In genomic region chr11:98873900-98874299, GRCm38 (mm10) we compare ENCODE assay signal across 12 mouse cellular contexts. TPM values are rescaled to one million over a fixed set of nuclear protein-coding genes. Genes with fewer than 3 reads are reported as not detected.
A peak's percentile ranks its signal among the peaks of the same experiment; 100 is the strongest.
DNase-seq lines count a peak whose midpoint lies in the region; ATAC-seq lines count a peak whose summit lies in the region.
"Had no signal": no experiment of that assay in that cellular context is flagged by ENCODE, and none has a peak within 500 bp of the region (broad histone marks: within the 10 kb centered on the region; RNA-seq: fewer than 3 reads in every experiment).

No protein-coding gene starts in this region.

- no peaks in the 10 kb centered on the region for H3K27me3 ChIP-seq in intestine, embryonic 16.5 days (replicated peaks; ENCODE audit: control insufficient read depth, insufficient read depth, low read length)
- H3K27me3 ChIP-seq: embryonic facial prominence, embryonic 13.5 days; neural tube, embryonic 15.5 days had no signal

- no peak overlapping the region for H3K4me2 ChIP-seq in intestine, embryonic 16.5 days (ENCODE audit: low read depth, low read length)
- H3K4me2 ChIP-seq: embryonic facial prominence, embryonic 13.5 days; neural tube, embryonic 15.5 days had no signal

- H3K27ac ChIP-seq in intestine, embryonic 16.5 days (ENCODE audit: low read length): no peak overlapping the region
- H3K27ac ChIP-seq: embryonic facial prominence, embryonic 13.5 days; midbrain, embryonic 10.5 days; neural tube, embryonic 15.5 days had no signal

- H3K4me1 ChIP-seq in intestine, embryonic 16.5 days (ENCODE audit: control insufficient read depth, insufficient read depth, low read length): peaks cover 4% of the 10 kb centered on the region; the same call in 1 of the 2 replicates

- no peak overlapping the region for H3K4me3 ChIP-seq in intestine, embryonic 16.5 days (ENCODE audit: low read length)
- H3K4me3 ChIP-seq: embryonic facial prominence, embryonic 13.5 days; midbrain, embryonic 10.5 days; neural tube, embryonic 15.5 days had no signal

- WGBS in intestine, embryonic 16.5 days: 81% methylated on average over 9 of the region's 9 CpGs

- H3K9me3 ChIP-seq in intestine, embryonic 16.5 days (ENCODE audit: control insufficient read depth, low read length): no peaks in the 10 kb centered on the region
- H3K9me3 ChIP-seq: embryonic facial prominence, embryonic 13.5 days; midbrain, embryonic 10.5 days; neural tube, embryonic 15.5 days had no signal

- H3K9ac ChIP-seq in intestine, embryonic 16.5 days (ENCODE audit: low read depth, low read length): no peak overlapping the region
- H3K9ac ChIP-seq: embryonic facial prominence, embryonic 13.5 days; neural tube, embryonic 15.5 days had no signal

- peak; percentile 81 for ATAC-seq in intestine, embryonic 16.5 days
- ATAC-seq in CD4-positive, CD25-positive, alpha-beta regulatory T cell, adult 4 months: no peak

- peak; percentile 51 for DNase-seq in cerebellum, adult 9-11 months
- DNase-seq in cerebellum, postnatal 14 days: no peak
- DNase-seq in 416B (ENCODE audit: low read depth): peak; percentile 62
- peak; percentile 93 for DNase-seq in lung, postnatal 25 days (ENCODE audit: low spot score)
- no peak for DNase-seq in adrenal gland, adult 8-10 months
- no peak for DNase-seq in adrenal gland, adult (ENCODE audit: inconsistent age in 2 of 2, low spot score in 1 of 2)
- DNase-seq: layer of hippocampus, postnatal 36 days had no signal

- no peaks in the 10 kb centered on the region for H3K36me3 ChIP-seq in intestine, embryonic 16.5 days (ENCODE audit: control insufficient read depth, insufficient read depth, low read length)

RNA-seq across cellular contexts. Expression of gene Wipf2, which starts 10.5 kb away (rescaled TPM):
- polyA plus RNA-seq in intestine, embryonic 16.5 days (2015; fragmentation: Nextera tagmentation; extraction: Ambion mirVana): 3.4 and 3.5 TPM in 2 replicates
- 10 to 100 TPM; 20.4 to 26.7 (median 23.5) TPM for total RNA-seq in adrenal gland, adult 8-10 months (2022)
- polyA plus RNA-seq in CD4-positive, CD25-positive, alpha-beta regulatory T cell, adult 4 months (2017; shearing (Covaris generic)): 10 to 100 TPM; 13.5 to 13.9 TPM

RNA-seq across cellular contexts. Expression of gene Cdc6, which starts 33.7 kb away (rescaled TPM):
- polyA plus RNA-seq in intestine, embryonic 16.5 days (2015; fragmentation: Nextera tagmentation; extraction: Ambion mirVana): 18.9 and 23.0 TPM in 2 replicates
- under 1 TPM; 0.20 to 0.95 (median 0.72) TPM for total RNA-seq in adrenal gland, adult 8-10 months (2022)
- polyA plus RNA-seq in CD4-positive, CD25-positive, alpha-beta regulatory T cell, adult 4 months (2017; shearing (Covaris generic)): 1 to 10 TPM; 4.1 to 8.5 TPM

RNA-seq across cellular contexts. Expression of gene Rapgefl1, which starts 37.3 kb away (rescaled TPM):
- polyA plus RNA-seq in intestine, embryonic 16.5 days (2015; fragmentation: Nextera tagmentation; extraction: Ambion mirVana): 0.67 and 1.1 TPM in 2 replicates
- total RNA-seq in adrenal gland, adult 8-10 months (2022): 1 to 10 TPM in 2 of 4 experiments, under 1 TPM in 2; 0.55 to 1.8 (median 1.0) TPM
- polyA plus RNA-seq in CD4-positive, CD25-positive, alpha-beta regulatory T cell, adult 4 months (2017; shearing (Covaris generic)): under 1 TPM in 1 of 2 experiments, not detected in 1; 0.48 TPM

RNA-seq across cellular contexts. Expression of gene Rara, which starts 53.7 kb away (rescaled TPM):
- polyA plus RNA-seq in intestine, embryonic 16.5 days (2015; fragmentation: Nextera tagmentation; extraction: Ambion mirVana): 28.2 and 31.2 TPM in 2 replicates
- 10 to 100 TPM; 21.3 to 36.8 (median 30.8) TPM for total RNA-seq in adrenal gland, adult 8-10 months (2022)
- polyA plus RNA-seq in CD4-positive, CD25-positive, alpha-beta regulatory T cell, adult 4 months (2017; shearing (Covaris generic)): 1 to 10 TPM; 8.6 to 8.9 TPM

Comparison
In these comparisons a context has a peak if more than half of its experiments do, and no peak if none do; other contexts are left out.
1. DNase-seq: peak in cerebellum, adult 9-11 months (single experiment), 416B (single experiment) and lung, postnatal 25 days (single experiment); none in cerebellum, postnatal 14 days (0 of 2), adrenal gland, adult 8-10 months (single experiment) and adrenal gland, adult (0 of 2).